Mouse (Mus musculus) forelimb bud, embryonic 11.5 days (tissue): ENCODE results near the gene Tlr8.
A peak's percentile ranks its signal among the peaks of the same experiment; 100 is the strongest.
"Not testable (repeated sequence)": the region's sequence is repeated elsewhere in the genome, so short reads cannot be mapped to it uniquely, and the experiment has no call there.

Source experiments
- DNase-seq: peaks from one replicate; pipeline ENCODE4 v3.0.0-alpha.2; 2012; ENCODE audit warnings: low read depth, low spot score

The Tlr8 gene

DNA sequence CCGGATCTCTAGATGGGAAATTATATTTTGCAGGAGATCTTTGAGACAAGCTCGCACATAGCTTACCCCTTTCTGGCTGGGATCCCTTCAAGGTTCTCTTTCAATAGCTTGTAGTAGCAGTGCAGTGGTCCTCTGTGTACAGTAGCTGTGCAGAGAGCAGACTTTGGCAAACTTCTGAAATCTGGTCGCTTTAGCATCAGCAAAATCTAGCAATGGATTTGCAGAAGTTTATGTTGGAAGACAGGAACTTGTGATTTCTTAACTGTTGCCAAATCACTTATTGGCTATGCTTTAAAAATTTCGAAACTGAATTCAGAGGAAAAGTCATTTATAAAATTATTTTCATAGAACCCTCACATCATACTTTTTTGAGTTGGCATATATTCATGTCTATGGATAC is at the start of gene Tlr8:
Tlr8 (minus strand) TSS at position 244 of the 400 bp plus-strand sequence.
- DNase-seq: no peak

- not testable (repeated sequence) for DNase-seq
These were observed 37.9 kb upstream of the Tlr8 start for GRCm38 (mm10) chrX:167302061-167302460.

- peak; percentile 75 for DNase-seq
These were observed 12.8 kb upstream of the Tlr8 start for GRCm38 (mm10) chrX:167276953-167277352.

- DNase-seq: no peak
These were observed 12.4 kb upstream of the Tlr8 start for GRCm38 (mm10) chrX:167276551-167276950.

DNA sequence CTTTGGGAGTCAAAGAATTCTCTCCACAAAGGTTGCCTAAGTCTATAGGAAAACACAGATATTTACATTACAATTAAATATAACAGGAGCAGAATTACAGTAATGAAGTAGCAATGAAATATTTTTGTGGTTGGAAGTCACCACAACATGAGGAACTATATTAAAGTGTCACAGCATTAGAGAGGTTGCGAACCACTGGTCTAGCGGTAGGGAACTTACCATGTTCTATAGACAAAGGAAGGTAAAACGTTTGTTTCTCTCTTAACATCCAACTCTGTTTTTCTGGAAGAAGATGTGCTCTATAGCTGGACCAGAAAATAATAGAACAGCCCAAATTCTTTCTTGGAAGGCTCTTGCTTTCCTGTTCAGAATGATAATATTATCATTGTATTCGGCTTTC is 599 bp downstream of the Tlr8 start:
- DNase-seq: no peak

DNA sequence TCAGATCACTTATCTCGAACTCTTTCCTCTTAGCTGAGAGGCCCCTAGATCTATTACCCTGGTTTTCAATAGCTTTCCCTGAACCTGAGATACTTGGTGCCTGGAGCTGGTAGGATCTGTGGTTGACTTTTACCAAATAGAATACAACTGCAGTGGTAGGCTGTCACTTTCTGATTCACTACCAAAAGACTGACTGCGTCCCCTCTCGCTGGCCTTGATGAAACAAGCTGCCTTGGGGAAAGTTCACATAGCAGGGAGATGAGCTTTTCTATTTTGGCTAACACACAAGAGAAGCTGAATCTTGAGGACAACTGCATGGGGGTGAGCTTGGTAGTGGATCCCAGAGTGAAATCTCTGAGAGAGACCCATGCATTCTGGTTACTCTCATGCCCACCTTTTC is 22.4 kb downstream of the Tlr8 start:
- no peak for DNase-seq

DNA sequence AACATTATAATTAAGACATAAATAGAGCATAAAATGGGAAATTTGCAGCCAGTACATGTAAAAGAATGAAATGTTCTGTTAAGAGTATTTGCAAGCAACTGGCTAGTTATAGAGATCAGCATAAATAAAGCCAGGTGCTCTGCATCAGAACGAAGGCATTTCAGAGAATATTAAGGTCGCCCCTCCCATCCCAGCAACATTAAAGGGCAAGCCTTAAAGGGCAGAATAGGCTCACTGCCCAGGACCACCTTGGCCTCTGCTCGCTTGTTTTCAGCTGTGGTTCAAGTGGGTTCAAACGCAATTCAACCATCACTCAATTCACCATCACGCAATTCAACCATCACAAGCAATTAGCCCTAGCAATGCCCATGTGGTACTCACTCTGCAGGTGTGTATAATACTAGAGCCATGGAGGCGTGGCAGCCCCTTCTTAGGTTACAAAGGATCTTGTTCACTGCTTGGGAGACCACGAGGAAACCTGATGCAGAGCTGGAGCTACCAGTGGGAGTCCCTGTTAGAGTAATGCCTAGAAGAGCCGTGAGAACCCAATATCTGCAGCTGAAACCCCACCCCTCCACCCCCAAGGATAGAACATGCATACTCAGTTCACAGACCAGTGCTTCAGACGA is 24.7 kb downstream of the Tlr8 start:
- peak; percentile 48 for DNase-seq

DNA sequence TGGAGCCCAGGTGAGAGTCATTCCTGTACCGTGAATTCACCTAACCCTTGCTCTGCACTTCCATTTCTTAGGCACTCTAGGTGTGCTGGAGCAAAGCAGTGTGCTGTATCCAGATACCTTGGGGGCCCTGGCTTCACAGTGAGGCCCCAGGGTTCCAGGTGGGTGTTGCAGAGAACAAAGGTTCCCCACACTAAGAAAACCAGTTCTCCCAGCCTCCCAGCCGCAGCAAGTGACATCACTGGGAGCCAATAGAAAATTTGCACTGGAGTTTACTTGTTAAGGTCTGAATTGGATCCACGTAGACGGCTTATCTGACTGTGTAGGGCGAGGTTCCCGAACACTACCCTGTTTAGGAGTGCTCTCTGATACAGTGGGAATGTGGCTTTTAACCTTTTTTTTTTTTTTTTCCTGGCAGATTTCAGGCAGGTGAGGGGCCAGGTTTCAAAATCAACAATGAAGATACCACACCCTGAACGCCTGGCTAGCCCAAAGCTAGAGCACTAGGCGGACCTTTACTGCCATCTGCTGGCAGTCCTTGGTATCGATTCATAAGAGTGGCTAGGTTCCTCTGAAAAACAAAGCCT is 30.9 kb downstream of the Tlr8 start:
- peak; percentile 67 for DNase-seq

DNA sequence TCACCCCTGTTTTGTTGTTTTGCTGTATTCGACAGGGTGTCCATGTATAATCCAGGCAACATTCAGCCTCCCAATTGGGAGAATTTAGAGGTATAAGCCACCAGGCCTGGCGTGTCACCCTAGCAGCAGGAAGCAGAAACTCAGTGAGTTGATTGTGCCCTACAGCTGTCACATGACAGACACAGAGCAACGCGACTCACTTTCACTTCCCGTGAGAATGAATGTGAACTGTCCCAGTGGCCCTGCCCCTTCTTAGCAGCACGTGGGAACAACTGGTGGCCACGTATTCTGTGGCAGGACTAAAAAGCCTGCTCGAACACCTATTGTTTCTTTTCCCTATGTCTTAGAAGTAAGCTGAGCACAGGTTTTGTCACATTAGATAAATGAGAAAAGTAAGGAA is 33.0 kb downstream of the Tlr8 start:
- no peak for DNase-seq

DNA sequence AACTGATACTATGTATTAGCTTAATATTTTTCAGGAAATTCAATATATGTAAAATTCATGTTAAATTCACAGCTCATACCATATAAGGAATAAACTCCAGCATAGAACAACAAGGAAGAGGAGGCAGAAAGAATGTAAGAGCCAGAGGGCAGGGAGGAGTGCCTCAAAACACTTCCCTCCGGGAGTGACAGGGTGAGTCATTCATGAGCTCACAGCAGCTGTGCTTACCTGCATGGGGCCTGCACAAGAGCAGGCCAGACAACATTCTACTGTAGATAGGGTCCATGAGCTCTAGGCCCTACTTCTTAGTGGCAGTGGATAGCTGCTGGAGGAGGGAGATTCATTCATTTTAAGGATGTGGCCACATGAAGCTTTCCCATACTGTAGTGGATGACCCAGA is 34.3 kb downstream of the Tlr8 start:
- DNase-seq: no peak

DNA sequence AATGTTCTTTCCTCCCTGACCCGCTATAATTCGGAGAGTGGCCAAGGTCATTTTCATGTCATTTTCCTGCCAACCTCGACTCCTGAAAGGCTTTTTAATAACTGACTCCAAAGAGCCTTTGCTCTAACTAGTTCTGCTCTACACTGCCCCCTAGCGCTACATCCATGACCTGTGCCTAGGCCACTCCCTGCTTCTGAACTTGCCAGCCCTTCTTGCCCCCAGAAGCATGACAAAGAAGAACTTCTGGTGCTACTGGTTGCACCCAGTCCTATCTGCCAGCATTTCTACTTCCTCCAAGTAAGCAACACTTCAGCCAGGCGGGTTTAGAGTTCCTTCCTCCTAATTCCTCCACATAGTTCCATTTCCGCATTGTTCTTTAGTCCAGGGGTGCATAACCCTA is 34.9 kb downstream of the Tlr8 start:
- DNase-seq: no peak

GRCm38 (mm10) chrX:167227756-167228155 is 36.4 kb downstream of the Tlr8 start:
- no peak for DNase-seq

GRCm38 (mm10) chrX:167227138-167227537 is 37.0 kb downstream of the Tlr8 start:
- DNase-seq: no peak

DNA sequence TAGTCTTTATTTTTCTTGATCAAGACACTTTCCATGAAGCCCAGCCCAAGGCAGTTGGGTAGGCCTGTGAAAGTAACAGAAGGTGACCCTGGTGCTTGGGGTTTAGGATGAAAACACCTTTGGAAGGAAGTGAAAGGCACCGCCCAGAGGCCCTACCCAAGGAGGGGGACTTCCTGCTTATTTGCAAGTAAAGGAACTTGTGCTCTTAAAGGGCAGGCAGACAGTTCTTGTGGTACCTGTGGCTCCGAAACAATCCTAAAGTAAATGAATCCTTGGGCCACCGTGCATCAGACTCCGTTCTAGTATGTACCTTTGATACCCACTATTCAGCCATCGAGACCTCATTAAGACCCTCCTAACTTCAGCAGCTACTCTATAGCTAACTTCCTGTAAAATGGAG is 37.6 kb downstream of the Tlr8 start:
- DNase-seq: no peak

GRCm38 (mm10) chrX:167212707-167213106 is 51.4 kb downstream of the Tlr8 start:
- DNase-seq: no peak

DNA sequence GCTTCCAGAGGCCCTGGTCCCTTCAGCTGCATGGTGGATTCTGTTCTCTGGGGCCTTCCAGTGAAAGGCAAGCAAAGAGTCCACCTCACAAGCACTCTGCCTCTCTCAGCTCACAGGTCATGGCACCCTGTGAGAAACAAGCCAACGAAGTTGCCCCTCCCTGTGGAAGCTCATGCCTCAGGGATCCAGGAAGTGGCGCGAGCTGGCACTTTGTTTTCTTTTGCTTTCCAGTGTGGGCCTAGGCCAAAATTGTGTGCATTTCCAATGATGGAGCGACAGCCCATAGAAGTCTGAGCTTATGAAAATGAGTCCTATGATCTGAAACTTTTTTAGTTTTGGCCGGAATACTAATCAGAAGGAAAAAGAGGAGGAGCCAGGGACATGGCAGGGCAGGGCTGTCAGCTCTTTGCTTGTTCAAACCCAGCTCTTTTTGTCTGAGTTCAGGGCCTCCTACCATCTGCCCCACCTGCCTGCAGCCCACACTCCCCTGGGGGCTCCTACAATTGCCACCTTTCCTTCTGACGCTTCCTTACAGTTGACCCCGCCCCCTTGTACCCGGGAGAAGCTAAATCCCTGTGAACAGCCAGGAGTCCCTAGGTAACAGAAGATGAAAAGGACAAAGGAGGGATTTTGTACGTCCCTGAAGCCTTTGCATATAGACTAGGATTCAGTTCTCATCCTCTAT is 52.1 kb downstream of the Tlr8 start:
- no peak for DNase-seq

GRCm38 (mm10) chrX:167210319-167210728 is 53.8 kb downstream of the Tlr8 start:
- no peak for DNase-seq

GRCm38 (mm10) chrX:167209828-167210227 is 54.3 kb downstream of the Tlr8 start:
- no peak for DNase-seq

GRCm38 (mm10) chrX:167208978-167209754 is 55.0 kb downstream of the Tlr8 start, which contains the start of gene Tmsb4x:
Gene Tmsb4x (minus strand): TSS chrX:167209315.
- peak; percentile 74 for DNase-seq

DNA sequence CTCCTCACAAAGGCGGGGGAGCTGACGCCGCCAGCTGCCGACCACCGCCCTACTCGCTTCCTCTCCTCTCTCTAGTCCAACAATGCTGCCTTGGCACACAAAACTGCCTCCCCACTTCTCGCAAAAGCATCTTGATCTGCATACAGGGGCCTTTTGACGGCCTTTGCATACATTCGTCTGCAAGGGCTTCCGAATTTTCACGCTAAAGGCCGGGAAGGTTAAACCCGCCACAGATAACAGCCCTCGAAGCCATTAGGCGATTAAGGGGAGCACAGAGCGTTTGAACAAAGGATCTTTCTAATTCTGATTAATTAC is 55.7 kb downstream of the Tlr8 start:
- no peak for DNase-seq

GRCm38 (mm10) chrX:167207741-167208505 is 56.2 kb downstream of the Tlr8 start:
- DNase-seq: no peak
